Mouse (Mus musculus) gastrocnemius, postnatal 36 days (tissue): ENCODE data around the gene Nrcam. TPM values are rescaled to one million over a fixed set of nuclear protein-coding genes. Genes with fewer than 3 reads are reported as not detected.

Experiments
- DNase-seq, 2 experiments: peaks; one replicate each; pipeline ENCODE4 v3.0.0; 2022
- intact Hi-C: fragments of 180-260 bp; cut with DNase I; formaldehyde crosslinking; loops from one replicate; pipeline ENCODE4 v1.15.1; 2025
- total RNA-seq, 2 experiments: library from RNA; stranded (reverse); gene quantifications; 2 replicates each; pipeline ENCODE4 v1.2.3; 2021

Gene Nrcam
- total RNA-seq, 2 experiments from 2014 or later: 0.18 to 0.94 TPM

DNA sequence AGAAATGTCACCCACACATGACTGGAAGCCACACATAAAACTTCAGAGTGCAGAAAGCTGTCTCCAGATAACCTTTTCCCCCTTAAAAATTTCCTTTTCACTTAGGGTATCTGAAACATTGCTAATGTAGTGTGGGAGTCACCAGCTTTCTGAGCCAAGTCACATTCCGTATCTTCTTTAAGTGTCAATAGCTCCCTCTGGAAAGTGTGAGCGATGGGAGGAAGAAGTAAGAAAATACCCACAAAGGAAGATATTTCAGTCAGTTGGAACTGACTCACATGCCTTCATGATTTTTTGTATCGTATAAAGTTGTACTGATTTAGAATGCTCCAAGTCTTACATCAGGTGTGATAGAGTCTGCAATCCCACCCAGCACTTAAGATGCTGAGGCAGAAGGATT lies 245.5 kb downstream of the Nrcam start:
- no peak for DNase-seq
- intact Hi-C loops: no loop called here

DNA sequence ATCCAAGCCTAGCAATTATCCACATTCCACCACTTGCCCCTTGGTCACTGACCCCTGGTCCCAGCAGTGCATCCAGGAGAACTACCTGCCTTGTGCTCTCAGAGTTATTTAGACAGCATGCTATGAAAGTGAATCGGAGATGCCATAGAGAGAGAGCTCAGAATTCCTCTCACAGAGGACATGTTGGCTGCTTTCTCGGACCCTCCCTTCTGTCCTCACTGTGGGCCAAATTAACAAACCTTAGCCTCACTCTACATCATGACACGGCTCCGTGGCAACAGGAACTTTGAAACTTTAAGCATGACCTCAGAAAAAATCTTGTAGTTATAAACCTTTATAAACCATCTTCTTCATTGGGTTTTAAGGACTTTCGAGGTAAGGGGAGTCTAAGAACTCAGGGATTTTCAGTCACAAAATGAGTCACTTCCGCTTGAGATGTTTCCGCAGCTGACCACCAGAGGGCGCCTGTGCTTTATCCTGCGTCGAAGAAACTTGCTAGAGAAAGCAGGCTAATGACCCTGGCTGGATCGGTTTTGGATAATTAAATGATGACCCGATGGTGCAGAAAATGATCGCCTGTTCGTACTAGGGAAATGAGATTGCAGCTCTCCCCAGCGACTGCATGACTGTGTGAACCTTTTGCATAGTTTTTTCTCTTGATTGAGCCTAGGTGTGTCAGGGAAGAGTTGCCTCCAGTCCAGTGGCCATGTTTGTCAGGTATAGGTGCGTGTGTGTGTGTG lies 272.9 kb downstream of the Nrcam start:
- intact Hi-C loops: no loop called here
- peak; percentile 34 to 39 for DNase-seq

DNA sequence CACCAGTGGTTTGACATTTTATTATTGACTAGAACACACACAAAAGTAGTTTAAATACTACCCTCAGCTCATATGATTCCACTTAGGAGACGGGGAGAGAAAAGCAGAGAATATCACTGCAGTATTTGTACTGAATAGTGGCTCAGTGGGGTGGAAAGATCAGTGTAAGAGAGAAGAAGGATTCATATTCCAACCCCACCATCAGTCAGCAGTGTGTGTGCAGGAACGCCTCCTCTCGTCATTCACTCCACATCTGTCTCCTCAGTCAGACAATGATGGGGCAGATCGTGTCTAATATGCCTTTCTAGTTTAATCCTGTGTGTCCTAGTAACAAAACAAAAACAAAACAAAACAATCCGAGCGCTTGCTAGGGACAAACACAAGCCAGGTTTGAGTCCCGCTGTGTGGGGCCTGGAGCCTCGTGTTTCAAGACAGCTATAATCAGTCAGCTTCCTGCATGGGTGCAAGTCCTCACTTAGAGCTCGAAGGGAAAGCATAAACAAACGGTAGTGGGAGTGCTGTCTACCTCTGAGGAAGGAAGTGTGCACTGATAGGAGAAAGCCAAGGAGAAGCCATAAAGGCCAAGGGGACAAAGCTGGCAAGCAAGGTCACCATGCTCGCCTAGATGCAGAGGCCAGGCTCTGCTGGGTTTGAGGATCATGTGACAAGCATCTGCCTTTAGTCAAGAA lies 273.7 kb downstream of the Nrcam start:
- no peak for DNase-seq
- intact Hi-C loops: no loop called here

DNA sequence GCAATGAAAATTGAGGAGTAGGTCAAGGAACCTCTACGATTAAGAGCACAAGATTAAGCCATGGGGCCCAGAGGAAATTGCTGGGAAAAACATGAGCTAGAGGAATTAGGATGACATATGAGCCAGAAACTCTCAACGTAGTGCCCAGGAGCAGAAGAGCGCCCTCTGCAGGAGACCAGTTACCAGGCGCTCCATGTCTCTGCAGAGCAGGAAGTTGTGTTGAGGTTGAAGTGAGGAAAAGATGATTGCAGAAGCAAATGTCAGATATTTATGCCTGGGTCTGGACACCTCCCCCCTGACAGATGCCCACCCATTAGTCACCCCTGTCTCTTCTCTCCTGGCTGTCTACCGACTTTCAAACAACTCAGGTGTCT lies 274.3 kb downstream of the Nrcam start:
- no peak for DNase-seq
- intact Hi-C loops: no loop called here

DNA sequence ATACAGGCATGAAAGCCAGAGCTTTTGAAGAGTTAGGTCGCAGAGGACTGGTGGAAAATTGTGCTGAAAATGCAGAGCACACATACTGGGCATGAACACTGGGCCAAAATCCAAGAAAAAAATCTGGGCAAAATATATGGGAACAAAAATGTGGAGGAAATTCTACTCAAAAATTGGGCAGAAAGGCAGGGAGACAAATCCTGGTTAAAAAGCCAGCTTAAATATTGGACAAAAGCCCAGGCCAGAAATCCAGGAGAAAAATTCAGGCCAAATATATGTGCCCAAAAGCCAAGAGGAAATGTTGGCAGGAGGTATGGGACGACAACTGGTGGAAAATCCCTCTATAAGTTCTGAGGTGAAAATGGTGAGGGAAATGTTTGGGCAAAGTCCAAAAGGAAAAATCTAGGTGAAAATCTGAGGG lies 288.3 kb downstream of the Nrcam start:
- no peak for DNase-seq
- intact Hi-C loops: no loop called here

DNA sequence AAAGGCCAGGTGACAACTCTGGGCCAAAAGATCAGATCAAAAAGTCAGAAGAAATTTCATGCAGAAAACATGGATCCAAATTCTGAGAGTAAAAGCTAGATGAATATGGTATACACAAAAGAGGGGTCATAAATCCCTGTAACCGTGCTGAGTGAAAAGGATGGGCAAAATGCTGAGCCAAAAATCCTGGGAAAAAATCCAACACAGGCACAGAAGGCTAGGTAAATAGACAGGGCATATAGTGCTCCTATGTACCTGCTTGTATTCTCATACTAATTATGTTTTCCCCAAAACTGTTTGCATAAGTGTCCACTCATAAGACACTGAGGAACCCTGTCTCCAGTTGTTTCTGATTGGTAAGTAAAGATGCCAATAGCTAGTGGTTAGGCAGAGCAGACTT lies 288.8 kb downstream of the Nrcam start:
- intact Hi-C loops: no loop called here
- no peak for DNase-seq

DNA sequence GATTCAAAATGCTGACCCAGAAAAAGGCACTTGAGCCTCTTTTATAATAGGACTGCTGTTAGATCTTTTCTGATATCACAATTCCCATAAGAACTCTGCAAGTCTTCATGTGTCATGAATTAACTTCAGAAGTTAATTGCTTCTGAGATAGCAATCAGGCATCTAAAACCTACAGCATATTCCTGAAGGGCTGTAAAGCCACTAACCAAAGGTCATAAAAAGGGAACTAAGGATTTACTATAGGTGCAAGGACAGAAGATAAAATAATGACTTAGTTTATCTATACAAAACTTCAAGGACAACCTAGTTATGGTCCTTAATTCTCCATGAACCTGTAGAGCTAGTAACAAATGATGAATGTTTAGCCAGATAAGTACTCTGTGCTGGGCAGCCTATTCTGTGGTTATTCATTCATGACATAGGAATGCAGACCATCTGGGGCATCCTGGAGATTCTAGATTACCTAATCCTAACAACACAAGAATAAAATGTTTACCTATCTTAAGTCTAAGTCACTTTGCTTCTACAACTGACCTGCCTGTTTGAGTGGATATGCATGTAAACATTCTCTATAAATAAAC lies 310.7 kb downstream of the Nrcam start:
- intact Hi-C loops: no loop called here
- DNase-seq: no peak

DNA sequence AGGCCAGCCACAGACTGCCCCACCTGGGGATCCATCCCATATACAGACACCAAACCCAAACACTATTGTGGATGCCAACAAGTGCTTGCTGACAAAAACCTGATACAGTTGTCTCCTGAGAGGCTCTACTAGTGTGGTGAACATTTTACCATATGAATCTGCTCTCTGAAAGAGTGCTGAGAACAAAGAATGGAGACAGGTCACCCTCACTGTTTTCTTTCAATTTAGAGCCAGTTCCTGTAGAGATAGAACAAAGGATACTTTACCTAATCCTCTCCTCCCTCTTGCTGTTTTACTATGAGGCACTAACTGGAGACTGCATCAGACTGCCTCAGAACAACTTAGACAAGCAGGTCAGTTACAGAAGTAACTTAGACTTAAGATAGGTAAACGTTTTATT lies 311.9 kb downstream of the Nrcam start:
- no peak for DNase-seq
- intact Hi-C loops: no loop called here

Other genes starting within 250 kb of the Nrcam start
- 10 to 100 TPM; 28.1 to 33.6 TPM for gene Dnajb9, start 118.6 kb upstream of the Nrcam start, total RNA-seq
- gene Pnpla8, start 107.5 kb upstream of the Nrcam start, total RNA-seq: 100 to 1,000 TPM; 122 to 132 TPM